Mouse (Mus musculus) limb, embryonic 10.5 days (tissue): ENCODE data around the gene Tmprss13. TPM values are rescaled to one million over a fixed set of nuclear protein-coding genes. Genes with fewer than 3 reads are reported as not detected.

Experiments used
- DNase-seq: peaks from one replicate; pipeline ENCODE4 v3.0.0-alpha.2; 2017; ENCODE audit warnings: low spot score
- H3K27ac ChIP-seq: fragments of 300-500 bp; sonication (generic); 2 replicates; pipeline ENCODE4 v1.5.1; 2016; ENCODE audit warnings: mild to moderate bottlenecking
- H3K27me3 ChIP-seq: fragments of 300-500 bp; sonication (generic); 2 replicates; pipeline ENCODE4 v1.6.1; 2016; ENCODE audit warnings: low read depth, mild to moderate bottlenecking; ENCODE audit not compliant: poor library complexity, severe bottlenecking
- H3K36me3 ChIP-seq: fragments of 300-500 bp; sonication (generic); 2 replicates; pipeline ENCODE4 v1.6.1; 2016; ENCODE audit warnings: mild to moderate bottlenecking, moderate library complexity
- H3K4me1 ChIP-seq: fragments of 300-500 bp; sonication (generic); 2 replicates; pipeline ENCODE4 v1.6.1; 2016
- H3K4me3 ChIP-seq: fragments of 300-500 bp; sonication (generic); 2 replicates; pipeline ENCODE4 v1.5.1; 2016; ENCODE audit warnings: mild to moderate bottlenecking, moderate library complexity
- H3K9me3 ChIP-seq: fragments of 300-500 bp; sonication (generic); replicated peaks from 2 replicates; pipeline ENCODE4 v1.6.1; 2016; ENCODE audit warnings: mild to moderate bottlenecking
- WGBS: fragments of 180-500 bp; shearing (Covaris S2); methylation state at CpG from one replicate; pipeline ENCODE4 v1.1.7; 2016; 5-methylcytosine and 5-hydroxymethylcytosine counted together
- polyA plus RNA-seq: library from polyadenylated mRNA; unstranded; fragments of >200 nt; fragmentation: Nextera tagmentation; extraction: Ambion mirVana; gene quantifications from 2 replicates; pipeline ENCODE4 v1.2.1, GENCODE M21; 2016

The Tmprss13 gene
- polyA plus RNA-seq, 1 experiment from 2014 or later: 0.51 TPM

DNA sequence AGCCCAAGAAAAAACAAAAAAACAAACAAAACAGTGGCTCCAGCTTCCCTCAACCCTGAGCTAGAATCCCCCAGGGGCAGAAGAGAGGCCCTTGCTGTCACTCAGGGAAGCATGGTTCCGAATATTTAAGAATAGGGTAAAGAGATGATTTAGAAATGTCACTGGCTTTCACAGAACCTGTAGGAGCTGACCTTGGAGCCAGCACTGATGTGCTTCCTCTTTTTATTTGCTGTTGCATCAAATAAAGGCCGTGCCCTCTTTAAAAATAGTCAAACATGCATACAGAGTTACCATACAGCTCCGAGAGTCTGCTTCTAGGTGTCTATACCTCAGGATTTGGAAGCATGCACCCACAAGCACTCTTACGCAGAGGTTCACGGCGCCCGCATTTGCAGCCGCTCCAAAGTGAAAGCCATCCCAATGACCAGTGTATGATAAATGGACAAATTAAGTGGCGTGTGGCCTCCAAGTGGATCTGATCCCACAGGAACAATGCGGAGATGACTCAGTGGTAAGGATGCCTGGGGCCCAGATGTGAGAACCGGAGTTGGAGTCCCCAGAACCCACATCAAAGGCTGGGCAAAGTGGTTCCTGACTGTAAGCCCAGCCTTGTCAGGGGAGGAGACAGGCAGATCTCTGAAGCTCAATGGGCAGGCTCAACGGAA lies 12.0 kb upstream of the Tmprss13 start:
- Histone ChIP-seq H3K27ac (no peak overlapping the region), H3K27me3 (no peaks in the 10 kb centered on the region), H3K4me1 (no peaks in the 10 kb centered on the region), H3K36me3 (no peaks in the 10 kb centered on the region), H3K9me3 (no peaks in the 10 kb centered on the region), H3K4me3 (no peak overlapping the region)
- no peak for DNase-seq
- WGBS: 86% methylated on average over 12 of the region's 12 CpGs

DNA sequence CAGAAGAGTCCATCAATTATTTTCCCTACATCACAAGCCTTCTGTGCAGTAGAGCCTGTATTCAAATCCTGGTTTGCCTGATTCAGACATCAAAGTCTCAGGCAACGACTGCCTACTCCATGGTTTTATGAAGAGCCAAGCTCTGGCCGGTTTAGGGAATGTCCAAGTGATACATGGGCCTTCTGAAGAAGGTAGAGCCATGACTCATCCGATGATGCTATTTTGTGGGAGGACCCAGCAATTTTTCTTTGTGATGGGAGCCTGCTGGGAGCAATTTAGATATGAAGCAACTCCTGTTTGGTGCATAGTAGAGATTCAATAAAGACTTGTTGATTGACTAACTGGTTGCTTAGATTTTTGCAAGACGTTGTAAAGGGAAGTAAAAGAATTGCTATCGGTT lies 10.4 kb upstream of the Tmprss13 start:
- Histone ChIP-seq H3K27me3 (no peaks in the 10 kb centered on the region), H3K4me3 (no peak overlapping the region), H3K27ac (no peak overlapping the region), H3K4me1 (no peaks in the 10 kb centered on the region), H3K36me3 (no peaks in the 10 kb centered on the region), H3K9me3 (no peaks in the 10 kb centered on the region)
- WGBS: 84% methylated on average over 5 of the region's 5 CpGs
- no peak for DNase-seq

DNA sequence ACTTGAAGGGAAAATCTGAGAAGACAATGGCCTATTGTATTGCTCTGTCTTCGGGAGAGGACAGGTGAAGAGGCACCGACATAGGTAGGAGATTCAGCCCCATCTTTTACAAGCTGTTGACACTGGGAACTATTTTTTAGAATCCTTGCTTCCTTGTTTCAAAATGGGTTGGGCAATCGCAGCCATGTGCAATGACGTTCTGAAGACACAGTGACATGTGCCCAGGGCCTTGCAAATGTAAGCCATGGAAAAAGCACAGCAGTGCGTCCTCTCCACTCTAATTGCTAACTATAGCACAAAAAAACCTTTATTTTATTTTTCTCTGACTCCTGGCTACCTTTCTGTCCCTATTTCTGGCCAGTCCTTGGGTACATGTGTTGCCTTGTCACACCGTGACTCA lies 7.0 kb upstream of the Tmprss13 start:
- peaks cover 8% of the 10 kb centered on the region; the same call in 1 of the 2 replicates for H3K27me3 ChIP-seq
- no peaks in the 10 kb centered on the region for H3K4me1 ChIP-seq
- H3K4me3 ChIP-seq: no peak overlapping the region
- H3K36me3 ChIP-seq: no peaks in the 10 kb centered on the region
- H3K9me3 ChIP-seq: no peaks in the 10 kb centered on the region
- WGBS: 92% methylated on average over 6 of the region's 6 CpGs
- no peak overlapping the region for H3K27ac ChIP-seq
- no peak for DNase-seq

DNA sequence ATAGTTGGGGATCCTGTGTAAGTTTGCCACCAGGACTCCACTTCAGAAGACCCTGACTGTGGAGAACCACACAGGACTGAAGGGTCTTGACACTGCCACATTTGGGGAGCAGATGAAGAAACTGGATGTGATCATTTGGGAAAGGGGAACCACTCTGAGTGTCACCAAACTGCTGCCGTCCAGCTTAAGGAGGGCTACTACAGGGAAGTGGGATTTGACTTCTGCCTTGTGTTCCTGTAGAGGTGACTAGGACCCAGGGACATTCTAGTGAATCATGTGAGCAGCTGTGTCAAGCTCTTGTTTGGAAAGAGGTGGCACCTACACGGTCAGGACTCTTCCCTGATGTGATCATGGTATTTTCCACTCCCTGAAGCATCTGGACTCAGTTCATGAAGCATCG lies 5.0 kb upstream of the Tmprss13 start:
- WGBS: 84% methylated on average over 3 of the region's 3 CpGs
- Histone ChIP-seq H3K27me3 (peaks cover 27% of the 10 kb centered on the region), H3K9me3 (no peaks in the 10 kb centered on the region), H3K4me1 (no peaks in the 10 kb centered on the region), H3K36me3 (no peaks in the 10 kb centered on the region), H3K27ac (no peak overlapping the region), H3K4me3 (no peak overlapping the region)
- DNase-seq: no peak

DNA sequence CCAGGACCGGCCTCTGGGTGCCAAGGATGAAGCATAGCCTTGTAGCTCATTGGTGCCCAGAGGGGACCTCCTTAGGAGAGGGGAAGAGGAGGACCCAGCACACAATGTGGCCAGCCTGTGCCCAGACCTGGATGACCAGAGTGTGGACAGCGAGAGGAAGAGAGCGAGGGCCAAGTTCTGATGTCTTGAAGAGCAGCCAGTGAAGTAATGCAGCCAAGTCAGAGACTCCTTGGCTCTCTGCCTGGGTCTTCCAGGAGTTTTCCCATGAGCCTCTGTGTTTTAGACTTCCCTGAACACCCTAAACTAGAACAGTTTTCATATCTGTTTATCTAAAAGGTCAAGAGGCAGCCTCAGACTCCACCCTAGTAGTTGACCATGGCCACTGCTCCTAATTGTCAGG lies 1.3 kb upstream of the Tmprss13 start:
- no peaks in the 10 kb centered on the region for H3K36me3 ChIP-seq
- no peak overlapping the region for H3K27ac ChIP-seq
- H3K9me3 ChIP-seq: no peaks in the 10 kb centered on the region
- no peak for DNase-seq
- 86% methylated on average over 3 of the region's 3 CpGs for WGBS
- H3K27me3 ChIP-seq: peaks cover 39% of the 10 kb centered on the region
- H3K4me1 ChIP-seq: no peaks in the 10 kb centered on the region
- H3K4me3 ChIP-seq: no peak overlapping the region

DNA sequence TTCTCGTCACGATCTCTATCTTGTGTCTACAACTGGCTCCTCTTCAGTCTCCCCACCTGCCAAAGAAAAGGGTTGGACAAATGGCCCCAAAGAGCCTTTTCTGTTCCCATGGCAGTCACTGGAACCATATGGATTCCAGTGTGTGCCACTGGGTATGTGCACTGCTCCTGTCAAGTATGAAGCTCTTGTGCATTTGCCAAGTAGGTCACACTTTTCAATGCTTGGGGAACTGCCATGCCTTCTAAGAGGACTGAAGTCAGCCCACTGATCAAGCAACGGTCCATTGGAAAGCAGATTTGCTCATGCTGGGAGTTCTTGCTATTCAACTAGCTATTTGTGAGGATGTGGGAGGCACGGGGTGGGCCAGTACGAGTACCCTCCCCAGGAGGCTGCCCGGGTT lies 2.6 kb downstream of the Tmprss13 start:
- H3K36me3 ChIP-seq: no peaks in the 10 kb centered on the region
- no peak overlapping the region for H3K27ac ChIP-seq
- H3K4me1 ChIP-seq: no peaks in the 10 kb centered on the region
- WGBS: 92% methylated on average over 6 of the region's 6 CpGs
- no peak overlapping the region for H3K4me3 ChIP-seq
- H3K27me3 ChIP-seq: peaks cover 34% of the 10 kb centered on the region
- DNase-seq: no peak
- no peaks in the 10 kb centered on the region for H3K9me3 ChIP-seq

DNA sequence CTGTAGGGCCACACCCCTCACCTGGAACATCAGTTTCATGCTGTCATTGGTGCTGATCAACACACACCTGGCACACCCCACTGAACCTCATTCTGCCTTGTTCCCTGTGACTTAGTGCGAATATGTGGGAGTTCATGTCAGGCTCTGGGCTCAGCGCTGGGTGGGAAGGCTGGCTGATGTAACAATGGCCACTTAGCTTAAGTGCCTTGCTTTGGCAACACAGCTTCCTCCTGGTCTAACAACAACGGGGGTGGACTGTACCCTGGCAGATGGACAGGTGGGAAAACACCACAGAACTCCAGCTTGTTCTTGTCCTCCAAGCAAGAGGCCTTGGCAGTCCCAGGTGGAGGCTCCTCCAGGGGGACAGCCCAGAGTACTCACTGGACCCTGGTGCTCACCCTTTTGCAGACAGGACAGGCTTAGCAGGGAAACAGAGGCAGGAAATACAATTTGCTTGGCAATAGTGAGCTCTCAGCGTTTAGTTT lies 3.1 kb downstream of the Tmprss13 start:
- H3K9me3 ChIP-seq: no peaks in the 10 kb centered on the region
- 84% methylated on average over 4 of the region's 4 CpGs for WGBS
- H3K36me3 ChIP-seq: no peaks in the 10 kb centered on the region
- no peak for DNase-seq
- H3K4me1 ChIP-seq: no peaks in the 10 kb centered on the region
- no peak overlapping the region for H3K4me3 ChIP-seq
- H3K27ac ChIP-seq: no peak overlapping the region
- peaks cover 29% of the 10 kb centered on the region for H3K27me3 ChIP-seq

DNA sequence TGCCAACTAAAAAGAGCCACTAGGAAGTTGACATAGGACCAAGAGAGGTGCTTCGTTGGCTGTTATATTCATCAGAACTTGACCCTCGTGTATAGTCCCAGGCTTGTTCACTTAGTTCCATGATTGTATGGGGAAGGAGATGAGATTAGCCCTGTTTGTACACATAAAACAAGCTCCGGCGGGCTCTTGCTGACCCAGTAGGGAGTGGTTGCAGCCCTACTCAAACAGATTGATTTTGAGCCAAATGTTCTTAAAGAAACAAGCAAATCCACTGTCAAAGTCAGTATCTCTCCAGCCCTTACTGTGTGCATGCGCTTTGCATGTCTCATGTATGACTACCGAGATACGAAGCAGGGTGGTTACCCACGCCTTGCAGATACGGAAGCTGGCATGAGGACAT lies 7.5 kb downstream of the Tmprss13 start:
- Histone ChIP-seq H3K9me3 (no peaks in the 10 kb centered on the region), H3K27me3 (no peaks in the 10 kb centered on the region), H3K4me1 (no peaks in the 10 kb centered on the region), H3K27ac (no peak overlapping the region), H3K36me3 (no peaks in the 10 kb centered on the region), H3K4me3 (no peak overlapping the region)
- WGBS: 94% methylated on average over 9 of the region's 9 CpGs
- DNase-seq: no peak

DNA sequence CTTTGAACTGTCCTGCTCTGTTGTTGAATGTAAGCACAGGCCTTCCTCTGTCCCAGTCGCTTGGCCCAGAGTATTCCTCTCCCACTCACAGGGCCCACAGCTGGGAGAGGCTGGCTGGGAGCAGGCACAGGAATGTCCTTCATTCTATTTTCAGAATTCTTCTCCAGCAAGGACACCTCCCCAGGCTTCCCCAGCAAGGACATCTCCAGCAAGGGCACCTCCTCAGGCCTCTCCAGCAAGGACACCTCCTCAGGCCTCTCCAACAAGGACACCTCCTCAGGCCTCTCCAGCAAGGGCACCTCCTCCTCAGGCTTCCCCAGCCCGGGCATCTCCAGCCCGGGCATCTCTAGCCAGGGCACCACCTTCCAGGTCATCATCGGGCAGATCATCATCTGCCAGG lies 9.4 kb downstream of the Tmprss13 start:
- no peaks in the 10 kb centered on the region for H3K27me3 ChIP-seq
- DNase-seq: no peak
- H3K9me3 ChIP-seq: no peaks in the 10 kb centered on the region
- no peak overlapping the region for H3K27ac ChIP-seq
- H3K4me3 ChIP-seq: no peak overlapping the region
- 89% methylated on average over 4 of the region's 4 CpGs for WGBS
- no peaks in the 10 kb centered on the region for H3K4me1 ChIP-seq
- no peaks in the 10 kb centered on the region for H3K36me3 ChIP-seq

DNA sequence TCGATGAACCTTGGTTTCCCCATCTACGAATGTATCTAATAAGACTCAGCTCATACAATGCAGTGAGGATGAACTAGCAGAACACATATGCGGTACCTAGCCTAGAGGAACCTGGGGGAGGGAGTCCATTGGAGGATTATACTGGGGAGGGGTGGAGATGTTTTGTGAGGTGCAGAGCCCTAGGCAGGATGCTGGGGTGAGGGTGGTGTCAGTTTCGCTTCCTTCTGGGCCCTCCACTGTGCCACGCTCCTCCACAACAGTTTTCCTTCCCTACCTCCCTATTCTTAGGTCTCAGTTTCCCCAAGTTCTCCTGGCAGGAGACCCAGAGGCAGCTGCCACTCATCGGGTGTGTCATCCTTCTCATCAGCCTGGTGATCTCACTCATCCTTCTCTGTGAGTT lies 10.7 kb downstream of the Tmprss13 start:
- no peaks in the 10 kb centered on the region for H3K9me3 ChIP-seq
- no peaks in the 10 kb centered on the region for H3K27me3 ChIP-seq
- 93% methylated on average over 6 of the region's 6 CpGs for WGBS
- no peaks in the 10 kb centered on the region for H3K36me3 ChIP-seq
- H3K27ac ChIP-seq: no peak overlapping the region
- no peak overlapping the region for H3K4me3 ChIP-seq
- no peak for DNase-seq
- no peaks in the 10 kb centered on the region for H3K4me1 ChIP-seq

DNA sequence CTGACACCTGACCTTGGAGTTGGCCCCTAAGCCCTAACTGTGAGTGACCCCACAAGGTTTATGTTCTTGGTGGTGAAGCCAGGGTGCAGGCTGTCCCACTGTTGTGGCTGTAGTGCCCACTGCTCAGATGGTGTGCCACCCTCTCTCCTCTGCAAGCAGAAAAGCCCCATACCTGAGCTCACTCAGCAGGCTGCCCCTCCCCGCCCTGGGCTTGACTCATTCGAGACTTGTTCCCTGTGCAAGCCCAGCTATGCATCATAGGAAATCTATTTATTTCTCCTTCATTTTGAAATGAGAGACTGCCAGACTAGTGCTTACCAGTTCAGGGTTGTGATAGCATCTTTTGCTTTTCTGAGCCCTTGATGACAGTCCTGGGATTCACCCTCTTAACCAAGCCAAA lies 18.5 kb downstream of the Tmprss13 start:
- H3K4me3 ChIP-seq: no peak overlapping the region
- WGBS: 81% methylated on average over 2 of the region's 2 CpGs
- DNase-seq: no peak
- no peaks in the 10 kb centered on the region for H3K36me3 ChIP-seq
- H3K9me3 ChIP-seq: no peaks in the 10 kb centered on the region
- no peaks in the 10 kb centered on the region for H3K27me3 ChIP-seq
- no peak overlapping the region for H3K27ac ChIP-seq
- no peaks in the 10 kb centered on the region for H3K4me1 ChIP-seq

DNA sequence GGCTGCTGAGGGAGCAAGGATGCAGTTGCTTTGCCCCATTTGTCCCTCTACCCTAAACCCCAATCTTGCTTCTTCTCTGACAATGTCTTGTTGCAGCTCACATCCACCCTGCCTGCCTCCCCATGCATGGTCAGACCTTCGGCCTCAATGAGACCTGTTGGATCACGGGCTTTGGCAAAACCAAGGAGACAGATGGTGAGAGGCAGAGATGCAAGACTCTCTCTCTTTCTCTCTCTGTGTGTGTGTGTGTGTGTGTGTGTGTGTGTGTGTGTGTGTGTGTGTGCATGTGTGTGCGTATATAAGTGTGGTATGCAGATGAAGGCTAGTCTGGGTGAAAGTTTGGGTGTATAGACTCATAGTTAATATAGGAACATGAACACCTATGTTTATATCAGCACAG lies 24.2 kb downstream of the Tmprss13 start:
- 96% methylated on average over 3 of the region's 3 CpGs for whole genome bisulfite sequencing
- Histone ChIP-seq H3K4me3 (no peak overlapping the region), H3K27ac (no peak overlapping the region), H3K27me3 (no peaks in the 10 kb centered on the region), H3K4me1 (no peaks in the 10 kb centered on the region), H3K9me3 (no peaks in the 10 kb centered on the region), H3K36me3 (no peaks in the 10 kb centered on the region)
- no peak for DNase-seq

DNA sequence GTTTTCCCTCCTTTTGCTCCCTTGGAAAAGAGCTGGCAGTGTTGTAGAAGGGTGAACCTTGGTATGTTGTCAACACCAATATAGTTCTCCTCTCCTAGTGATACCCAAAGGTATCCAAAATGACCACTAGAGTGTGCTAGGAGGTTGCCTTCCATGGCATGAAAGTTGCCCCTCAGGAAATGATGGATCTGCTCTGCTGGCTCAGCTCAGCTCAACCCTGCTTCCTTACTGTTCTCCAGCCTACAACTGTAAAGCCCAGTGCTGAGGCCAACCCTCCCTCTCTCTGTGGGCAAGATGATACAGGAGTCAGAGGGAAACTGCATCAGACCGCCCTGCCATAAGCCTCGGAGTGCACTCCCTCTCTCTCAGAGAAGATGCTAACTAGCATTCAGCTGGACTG lies 26.6 kb downstream of the Tmprss13 start:
- WGBS: 63% methylated on average over 2 of the region's 2 CpGs
- no peak overlapping the region for H3K4me3 ChIP-seq
- H3K36me3 ChIP-seq: no peaks in the 10 kb centered on the region
- no peak overlapping the region for H3K27ac ChIP-seq
- DNase-seq: no peak
- no peaks in the 10 kb centered on the region for H3K9me3 ChIP-seq
- no peaks in the 10 kb centered on the region for H3K27me3 ChIP-seq
- no peaks in the 10 kb centered on the region for H3K4me1 ChIP-seq

DNA sequence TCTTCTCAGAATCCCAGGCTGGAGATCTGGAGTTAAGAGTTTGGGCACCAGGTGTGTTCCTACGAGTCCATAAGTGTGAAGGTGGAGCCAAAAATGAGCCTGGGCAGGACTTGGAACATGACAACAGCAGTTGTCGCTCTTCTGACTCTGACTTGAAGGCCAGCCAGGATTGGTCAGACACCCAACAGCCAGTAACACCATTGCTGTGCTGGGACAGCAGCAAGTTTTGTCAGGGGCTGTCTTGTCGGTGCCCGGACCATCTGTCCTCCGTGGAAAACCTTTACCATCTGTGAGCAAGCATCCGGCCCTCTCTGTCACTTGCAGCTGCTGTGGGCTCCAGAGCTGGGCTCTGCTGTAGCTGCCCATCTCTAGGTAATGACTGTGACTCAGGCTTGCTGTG lies 27.4 kb downstream of the Tmprss13 start:
- 81% methylated on average over 6 of the region's 6 CpGs for WGBS
- DNase-seq: no peak
- no peak overlapping the region for H3K27ac ChIP-seq

More for the DNA sequence above, 27.4 kb downstream of the Tmprss13 start:
- Histone ChIP-seq H3K9me3 (no peaks in the 10 kb centered on the region), H3K4me3 (no peak overlapping the region), H3K27me3 (no peaks in the 10 kb centered on the region), H3K36me3 (no peaks in the 10 kb centered on the region), H3K4me1 (no peaks in the 10 kb centered on the region)
